Mouse (Mus musculus) frontal cortex, postnatal 14 days (tissue): ENCODE results near the gene Olfr652.

ENCODE experiments used
- DNase-seq, 2 experiments: peaks; one replicate each; pipeline ENCODE4 v3.0.0; 2022; ENCODE audit warnings: low spot score in 2 of 2

Olfr652 gene

DNA sequence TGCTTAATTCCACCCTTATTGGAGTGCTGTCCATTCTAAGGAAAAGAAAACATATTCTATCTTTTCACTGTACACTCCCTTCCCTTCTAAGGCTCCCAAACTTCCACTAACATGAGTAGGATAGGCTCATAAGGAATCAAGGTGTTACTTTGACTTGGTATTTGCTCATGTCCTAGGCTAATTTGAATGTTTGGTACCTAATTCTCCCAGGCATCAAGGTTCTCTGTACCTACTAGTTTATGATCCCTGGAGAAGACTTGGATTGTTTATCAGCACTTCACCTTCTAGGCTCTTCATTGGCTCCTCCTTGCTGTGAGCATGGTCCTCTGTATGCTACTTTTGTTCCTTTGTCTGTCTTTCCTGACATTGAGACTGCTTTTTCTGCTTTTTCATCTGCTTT lies at the start of gene Olfr652:
Gene Olfr652 (plus strand): TSS at position 301 of the 400 bp plus-strand sequence.
- DNase-seq: no peak

DNA sequence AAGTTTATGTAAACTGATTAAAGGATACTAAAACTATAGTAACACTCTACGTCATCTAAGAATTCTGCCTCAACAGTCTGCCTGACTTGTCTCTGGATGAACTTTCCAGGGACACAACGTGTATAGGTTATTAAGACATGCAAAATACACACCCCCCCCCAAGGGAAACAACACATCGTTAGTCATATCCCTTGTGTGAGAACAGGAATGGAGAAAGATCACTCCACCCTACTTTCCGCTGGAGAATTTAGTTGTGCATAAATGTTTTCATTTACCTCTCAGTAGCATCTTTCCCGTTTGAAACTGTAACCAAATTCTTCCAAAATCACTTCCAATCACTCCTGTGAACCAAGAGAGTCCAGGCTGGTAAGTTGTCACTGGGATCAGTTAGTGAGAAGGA lies 10.9 kb upstream of the Olfr652 start, which contains the start of gene Olfr651:
Gene Olfr651 (plus strand): TSS at position 301 of the 400 bp plus-strand sequence.
- DNase-seq: no peak

DNA sequence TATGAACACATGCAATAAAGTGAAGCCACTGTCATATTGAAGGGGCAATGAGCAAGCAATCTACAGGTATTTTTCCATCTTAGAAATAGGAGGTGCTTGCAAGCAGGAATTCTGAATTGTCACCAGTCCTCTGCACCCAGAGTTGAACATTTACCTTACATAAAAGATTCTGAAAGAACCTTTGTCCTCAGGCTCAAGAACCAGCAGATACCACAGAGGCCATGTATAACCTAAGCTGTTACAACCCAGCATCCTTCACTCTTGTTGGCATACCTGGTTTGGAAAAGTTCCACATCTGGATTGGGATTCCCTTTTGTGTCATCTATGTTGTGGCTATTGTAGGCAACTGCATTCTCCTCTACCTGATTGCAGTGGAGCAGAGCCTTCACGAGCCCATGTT lies 8.0 kb upstream of the Olfr652 start:
- DNase-seq: no peak

DNA sequence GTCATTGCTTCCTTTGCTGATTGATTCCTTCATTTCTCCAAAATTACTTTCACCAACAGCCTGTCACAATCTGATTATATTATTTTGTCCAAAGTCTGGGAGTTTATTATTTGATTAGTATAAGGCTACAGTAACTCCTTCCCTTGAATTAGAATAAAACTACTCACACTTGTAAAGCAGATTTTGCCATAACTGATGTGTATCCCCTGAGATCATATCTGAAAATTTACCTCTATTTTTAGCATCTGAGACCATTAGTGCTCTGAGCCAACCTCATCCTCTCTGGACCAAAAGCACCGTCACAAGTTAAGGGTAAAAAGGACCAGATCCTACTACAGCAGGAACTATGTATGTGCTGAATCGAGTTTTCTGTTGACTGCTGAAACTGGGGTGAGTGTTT lies 16.3 kb downstream of the Olfr652 start, which contains the start of gene Olfr653:
Gene Olfr653 (plus strand): TSS at position 301 of the 400 bp plus-strand sequence.
- DNase-seq: no peak

DNA sequence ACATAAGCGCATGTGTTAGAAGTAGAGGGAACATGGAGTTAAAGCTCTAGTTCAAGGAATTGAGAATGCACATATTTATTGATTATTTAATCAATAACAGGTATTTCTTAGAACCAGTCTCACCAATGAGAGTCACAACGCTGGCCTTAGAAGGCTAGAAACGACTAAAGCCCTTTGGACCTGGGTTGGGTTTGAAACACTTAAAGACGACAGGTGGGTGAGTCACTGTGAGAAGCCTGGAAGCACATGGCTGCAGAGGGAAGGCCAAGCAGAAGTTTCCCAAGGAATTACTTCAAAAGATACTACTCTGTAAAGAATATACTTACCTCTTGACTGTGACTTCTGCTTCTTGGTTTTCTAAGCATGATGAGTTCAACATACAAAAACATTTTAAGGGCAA lies 20.1 kb downstream of the Olfr652 start:
- no peak for DNase-seq

DNA sequence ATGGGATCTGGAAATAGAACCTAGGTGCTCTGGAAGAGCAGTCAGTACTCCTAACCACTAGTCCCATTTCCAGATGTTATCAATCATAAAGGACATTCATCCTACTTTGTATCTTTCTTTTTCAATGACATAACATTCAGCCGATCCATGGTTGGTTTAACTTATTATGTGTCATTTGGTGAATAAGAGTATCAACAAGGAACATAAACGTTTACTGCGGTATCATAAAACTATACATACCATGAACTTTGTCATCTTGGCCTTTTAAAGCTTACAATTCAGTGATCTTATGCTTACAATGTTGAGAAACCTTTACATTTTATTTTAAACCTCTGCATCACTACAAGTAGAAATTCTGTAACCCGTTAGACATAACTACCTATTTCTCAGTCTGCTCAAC lies 20.7 kb downstream of the Olfr652 start:
- DNase-seq: no peak

DNA sequence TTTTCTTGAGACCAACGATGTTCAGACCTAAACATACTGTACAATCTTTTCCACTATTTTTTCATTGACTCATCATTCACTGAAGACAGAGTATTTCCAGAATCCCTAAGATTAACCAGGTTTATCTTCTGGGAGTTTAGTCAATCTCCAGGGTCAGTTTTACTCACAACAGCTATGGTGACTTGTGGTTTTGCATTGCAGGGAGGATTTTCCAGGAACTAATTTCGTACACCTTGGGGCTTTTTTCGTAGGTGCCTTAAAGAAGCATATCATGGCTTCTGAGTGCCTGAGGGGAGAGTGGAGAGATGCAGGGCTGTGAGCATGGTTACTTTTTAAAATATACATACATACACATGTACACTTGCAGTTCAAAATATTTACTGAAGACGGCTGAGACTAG lies 26.0 kb downstream of the Olfr652 start, which contains the start of gene Olfr654:
Gene Olfr654 (plus strand): TSS at position 301 of the 400 bp plus-strand sequence.
- no peak for DNase-seq

DNA sequence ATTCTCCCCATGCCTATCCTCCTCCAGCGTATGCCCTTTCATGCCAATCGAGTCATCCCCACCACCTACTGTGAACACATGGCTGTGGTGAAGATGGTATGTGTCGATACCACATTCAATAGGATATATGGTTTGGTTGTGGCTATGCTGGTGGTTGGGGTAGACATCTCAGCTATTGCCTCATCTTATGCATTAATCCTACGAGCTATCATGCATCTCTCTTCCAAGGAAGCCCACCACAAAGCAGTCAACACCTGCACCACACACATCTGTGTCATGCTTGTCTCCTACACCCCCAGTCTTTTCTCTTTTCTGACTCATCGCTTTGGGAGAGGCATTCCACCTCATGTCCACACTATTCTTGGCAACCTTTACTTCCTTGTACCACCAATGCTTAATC lies 27.6 kb downstream of the Olfr652 start:
- no peak for DNase-seq

DNA sequence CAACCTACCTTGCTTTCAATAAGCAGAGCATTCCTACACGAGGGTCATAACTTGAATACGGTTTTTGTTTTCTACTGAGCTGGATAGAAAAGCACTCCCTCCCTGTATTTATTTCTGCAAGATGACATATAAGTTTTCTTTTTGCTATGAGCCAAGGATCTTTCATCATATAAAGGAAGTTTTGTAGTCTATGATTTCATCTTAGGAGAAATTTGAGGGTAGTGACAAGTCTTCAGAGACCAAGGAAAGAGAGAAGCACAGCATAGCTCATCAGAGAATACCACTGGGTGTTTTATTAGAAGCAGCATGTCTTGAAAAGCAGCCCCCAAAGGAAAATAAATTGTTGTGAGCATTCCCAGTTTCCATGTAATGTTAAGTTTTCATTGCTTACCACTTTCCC lies 41.0 kb downstream of the Olfr652 start, which contains the start of gene Olfr655:
Gene Olfr655 (minus strand): TSS at position 101 of the 400 bp plus-strand sequence.
- no peak for DNase-seq

DNA sequence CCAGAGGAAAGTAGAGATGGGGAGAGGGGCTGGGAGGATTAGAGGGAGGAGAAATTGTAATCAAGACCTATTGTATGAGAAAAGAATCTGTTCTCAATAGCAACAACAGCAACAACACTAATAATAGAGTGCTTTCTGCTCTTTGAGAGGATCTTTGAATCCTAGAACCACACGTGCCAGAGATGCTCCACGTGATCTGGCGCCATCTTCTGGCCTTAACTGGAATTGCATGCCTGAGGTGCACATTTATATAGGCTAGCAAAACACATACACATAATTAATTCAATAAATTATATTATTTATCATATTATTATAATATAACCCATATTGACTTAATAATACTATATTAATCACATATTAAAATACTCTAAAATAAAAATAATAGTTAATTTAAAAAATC lies 42.5 kb downstream of the Olfr652 start:
- no peak for DNase-seq

DNA sequence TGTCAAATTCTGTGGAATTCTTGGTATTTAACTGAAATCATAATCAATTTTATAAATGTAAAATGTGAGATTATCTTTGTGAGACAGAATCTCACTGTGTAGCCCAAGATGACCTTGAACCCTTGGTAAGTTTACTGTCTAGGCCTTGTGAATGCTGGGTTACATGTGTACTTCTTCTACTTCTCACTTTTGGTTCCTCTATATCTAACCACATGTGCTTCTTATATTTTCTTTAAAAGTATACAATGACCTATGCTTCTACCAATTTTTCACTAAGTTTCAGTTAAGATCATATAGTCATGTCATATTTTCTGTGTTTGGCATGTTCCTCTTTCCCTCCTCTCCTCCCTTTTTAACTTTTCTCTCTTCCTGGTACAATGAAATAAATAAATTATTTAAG lies 44.0 kb downstream of the Olfr652 start:
- DNase-seq: no peak

DNA sequence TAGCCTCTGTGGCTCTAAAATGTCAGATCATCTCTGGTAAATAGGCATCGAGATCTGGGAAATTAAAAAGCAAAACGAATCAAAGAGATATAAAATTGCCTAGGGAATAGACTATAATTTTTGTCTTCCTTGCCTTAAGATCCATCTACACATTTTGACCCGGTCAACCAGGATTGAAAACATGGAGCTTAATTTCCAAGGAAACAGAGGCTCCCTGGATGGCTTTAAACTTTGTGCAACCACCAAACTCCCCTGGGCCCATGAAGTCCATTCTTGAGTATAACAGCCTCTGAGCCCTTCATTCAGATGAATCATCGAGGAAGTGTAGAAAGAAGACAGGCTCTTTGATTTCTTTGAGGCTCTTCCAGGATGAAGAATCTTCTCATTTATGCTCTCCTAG lies 53.0 kb downstream of the Olfr652 start, which contains the start of gene Olfr656:
Gene Olfr656 (plus strand): TSS at position 301 of the 400 bp plus-strand sequence.
- DNase-seq: no peak
